Mouse (Mus musculus) T-helper 17 cell (primary cell): Measurements from ENCODE around the gene Fbxl7.
"Not testable (repeated sequence)": the region's sequence is repeated elsewhere in the genome, so short reads cannot be mapped to it uniquely, and the experiment has no call there.

Experiments used
- in situ Hi-C, 2 experiments: fragments of 300-600 bp; cut with MboI, MseI; formaldehyde crosslinking; loops; 1 replicate in 1 of 2; 2 replicates in 1 of 2; pipeline ENCODE4 v1.15.1; 2025; ENCODE audit warnings: high pct_unique_total_duplicates in 2 of 2

The Fbxl7 gene

GRCm38 (mm10) chr15:26816931-26817330 lies 78.4 kb downstream of the Fbxl7 start:
- in situ Hi-C loops: no loop called here

- in situ Hi-C loops: no loop called here
These were observed 82.5 kb downstream of the Fbxl7 start for GRCm38 (mm10) chr15:26812856-26813255.

- in situ Hi-C loops: no loop called here
These were observed 85.8 kb downstream of the Fbxl7 start for GRCm38 (mm10) chr15:26809569-26809968.

GRCm38 (mm10) chr15:26804046-26804445 lies 91.3 kb downstream of the Fbxl7 start:
- in situ Hi-C loops: no loop called here

GRCm38 (mm10) chr15:26799457-26800021 lies 95.8 kb downstream of the Fbxl7 start:
- in situ Hi-C loops: no loop called here

- in situ Hi-C loops: no loop called here
These were observed 99.4 kb downstream of the Fbxl7 start for GRCm38 (mm10) chr15:26795937-26796336.

- in situ Hi-C loops: no loop called here
These were observed 99.9 kb downstream of the Fbxl7 start for GRCm38 (mm10) chr15:26795518-26795917.

GRCm38 (mm10) chr15:26787148-26787547 lies 108.2 kb downstream of the Fbxl7 start:
- in situ Hi-C loops: no loop called here

- in situ Hi-C loops: no loop called here
These were observed 114.8 kb downstream of the Fbxl7 start for GRCm38 (mm10) chr15:26780557-26780956.

- in situ Hi-C loops: no loop called here
These were observed 116.3 kb downstream of the Fbxl7 start for GRCm38 (mm10) chr15:26779129-26779528.

GRCm38 (mm10) chr15:26775720-26776119 lies 119.7 kb downstream of the Fbxl7 start:
- in situ Hi-C loops: no loop called here

- in situ Hi-C loops: no loop called here
These were observed 120.5 kb downstream of the Fbxl7 start for GRCm38 (mm10) chr15:26774895-26775294.

GRCm38 (mm10) chr15:26761651-26762050 lies 133.7 kb downstream of the Fbxl7 start:
- in situ Hi-C loops: no loop called here

- in situ Hi-C loops: no loop called here
These were observed 146.9 kb downstream of the Fbxl7 start for GRCm38 (mm10) chr15:26748484-26748883.

- in situ Hi-C loops: no loop called here
These were observed 163.0 kb downstream of the Fbxl7 start for GRCm38 (mm10) chr15:26732366-26732765.

GRCm38 (mm10) chr15:26730760-26731159 lies 164.6 kb downstream of the Fbxl7 start:
- in situ Hi-C loops: no loop called here

- in situ Hi-C loops: not testable (repeated sequence)
These were observed 166.0 kb downstream of the Fbxl7 start for GRCm38 (mm10) chr15:26729341-26729740.

GRCm38 (mm10) chr15:26718390-26719036 lies 176.9 kb downstream of the Fbxl7 start:
- in situ Hi-C loops: no loop called here

GRCm38 (mm10) chr15:26717952-26718351 lies 177.4 kb downstream of the Fbxl7 start:
- in situ Hi-C loops: no loop called here

GRCm38 (mm10) chr15:26716181-26716580 lies 179.2 kb downstream of the Fbxl7 start:
- in situ Hi-C loops: no loop called here

GRCm38 (mm10) chr15:26715635-26716034 lies 179.7 kb downstream of the Fbxl7 start:
- in situ Hi-C loops: no loop called here

- in situ Hi-C loops: no loop called here
These were observed 183.1 kb downstream of the Fbxl7 start for GRCm38 (mm10) chr15:26712271-26712670.

GRCm38 (mm10) chr15:26704966-26705365 lies 190.4 kb downstream of the Fbxl7 start:
- in situ Hi-C loops: no loop called here
